Mouse (Mus musculus) liver, embryonic 14.5 days (tissue): ENCODE measurements around the gene Lrmda. TPM values are rescaled to one million over a fixed set of nuclear protein-coding genes. Genes with fewer than 3 reads are reported as not detected.
A peak's percentile ranks its signal among the peaks of the same experiment; 100 is the strongest.

ENCODE experiments used
- ATAC-seq: fragments of 200-750 bp; cut with Nextera tagmentation; 2 replicates; pipeline ENCODE4 v1.8.0; 2017; ENCODE audit warnings: moderate number of reproducible peaks, mild to moderate bottlenecking, moderate library complexity; ENCODE audit not compliant: insufficient read depth
- DNase-seq, 3 experiments: peaks; one replicate each; pipeline ENCODE4 v3.0.0-alpha.2; 2012 to 2013; ENCODE audit warnings: low read depth in 3 of 3, low spot score in 3 of 3
- H3K27ac ChIP-seq: fragments of 300-500 bp; sonication (generic); 2 replicates; pipeline ENCODE4 v1.5.1; 2014; ENCODE audit warnings: moderate library complexity, mild to moderate bottlenecking, control low read depth, inconsistent platforms
- H3K27me3 ChIP-seq: fragments of 300-500 bp; sonication (generic); 2 replicates; pipeline ENCODE4 v1.6.1; 2014; ENCODE audit warnings: mild to moderate bottlenecking, low read length, moderate library complexity; ENCODE audit not compliant: control insufficient read depth, insufficient read depth
- H3K36me3 ChIP-seq: fragments of 300-500 bp; sonication (generic); replicated peaks from 2 replicates; pipeline ENCODE4 v1.6.1; 2014; ENCODE audit warnings: low read depth; ENCODE audit not compliant: control insufficient read depth, insufficient read depth
- H3K4me1 ChIP-seq, 2 experiments: fragments of 200-500 bp in 1 of 2; fragments of 300-500 bp in 1 of 2; sonication (generic) in 1 of 2; replicated peaks; 2 replicates each; pipeline ENCODE4 v1.6.1; 2012 to 2014; ENCODE audit warnings: antibody characterized with exemption in 1 of 2, inconsistent platforms in 1 of 2, low read length in 1 of 2; ENCODE audit not compliant: control insufficient read depth in 2 of 2, insufficient read depth in 2 of 2
- H3K4me2 ChIP-seq: fragments of 300-500 bp; sonication (generic); 2 replicates; pipeline ENCODE4 v1.6.1; 2014; ENCODE audit warnings: low read depth, mild to moderate bottlenecking, control low read depth, moderate library complexity
- H3K4me3 ChIP-seq, 2 experiments: fragments of 200-500 bp in 1 of 2; fragments of 300-500 bp in 1 of 2; sonication (generic) in 1 of 2; 2 replicates each; pipeline ENCODE4 v1.5.1; 2012 to 2014; ENCODE audit warnings: low read depth in 2 of 2, low read length in 2 of 2, mild to moderate bottlenecking in 2 of 2, control low read depth in 1 of 2, inconsistent platforms in 1 of 2, moderate library complexity in 1 of 2; ENCODE audit not compliant: insufficient read depth in 1 of 2
- H3K9ac ChIP-seq: fragments of 300-500 bp; sonication (generic); replicated peaks from 2 replicates; pipeline ENCODE4 v1.6.1; 2014; ENCODE audit warnings: mild to moderate bottlenecking, control low read depth, moderate library complexity
- H3K9me3 ChIP-seq: fragments of 300-500 bp; sonication (generic); 2 replicates; pipeline ENCODE4 v1.6.1; 2016; ENCODE audit warnings: low read length, mixed read lengths; ENCODE audit not compliant: control insufficient read depth
- CTCF ChIP-seq: IDR thresholded peaks from 2 replicates; pipeline ENCODE4 v1.5.1; 2016; ENCODE audit warnings: antibody characterized with exemption, low read depth, control low read depth
- EP300 ChIP-seq: IDR thresholded peaks from 2 replicates; pipeline ENCODE4 v1.6.1; 2016; ENCODE audit warnings: antibody characterized with exemption, low read depth
- WGBS: fragments of 180-500 bp; shearing (Covaris S2); extraction: QIAGEN DNeasy Blood & Tissue Kit; methylation state at CpG from one replicate; pipeline ENCODE4 v1.1.7; 2014; ENCODE audit not compliant: insufficient replicate concordance; 5-methylcytosine and 5-hydroxymethylcytosine counted together
- polyA plus RNA-seq, 2 experiments: library from polyadenylated mRNA; depleted of rRNA in 1 of 2; stranded (reverse) in 1 of 2; unstranded in 1 of 2; fragments of >200 nt; fragmentation: Nextera tagmentation in 1 of 2; extraction: Ambion mirVana in 1 of 2; gene quantifications; 2 replicates each; pipeline versions ENCODE4 v1.2.1 to v1.2.3; 2012 to 2014

Gene Lrmda
- polyA plus RNA-seq, 2 experiments: 0.18 to 0.22 TPM

GRCm38 (mm10) chr14:22578224-22578623, 558.7 kb downstream of the Lrmda start:
- ATAC-seq (no peak), DNase-seq (peak; percentile 16 to 25 (median 22))
- TF ChIP-seq CTCF: peak; percentile 95
- TF ChIP-seq EP300: no peak
- Histone ChIP-seq H3K4me1 (no peaks in the 10 kb centered on the region), H3K27me3 (no peaks in the 10 kb centered on the region), H3K27ac (no peak overlapping the region), H3K4me2 (no peak overlapping the region), H3K36me3 (no peaks in the 10 kb centered on the region), H3K4me3 (no peak overlapping the region), H3K9me3 (no peaks in the 10 kb centered on the region), H3K9ac (no peak overlapping the region)
- WGBS: 15% methylated on average over 6 of the region's 6 CpGs

DNA sequence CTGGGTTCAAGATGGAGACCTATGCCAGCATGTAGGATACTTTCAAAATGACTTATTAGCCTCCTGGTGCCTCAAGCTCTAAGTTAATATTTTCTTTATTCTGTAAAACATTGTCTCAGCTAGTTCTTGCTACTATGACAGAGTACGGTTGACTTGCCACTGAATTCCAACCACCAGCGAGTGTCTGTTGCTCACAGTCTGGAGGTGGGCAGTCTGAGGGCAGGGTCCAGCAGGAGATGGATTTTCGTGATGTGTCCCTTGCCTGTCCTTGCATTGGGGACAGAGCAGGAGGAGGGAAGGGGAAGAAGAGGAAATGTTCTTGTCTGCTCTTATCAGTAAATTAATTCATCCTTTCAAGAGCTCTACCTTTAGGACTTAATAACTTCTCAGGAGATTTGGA, 559.5 kb downstream of the Lrmda start:
- WGBS: 57% methylated on average over 3 of the region's 3 CpGs
- Histone ChIP-seq H3K4me2 (no peak overlapping the region), H3K36me3 (no peaks in the 10 kb centered on the region), H3K27me3 (no peaks in the 10 kb centered on the region), H3K4me3 (no peak overlapping the region), H3K9me3 (no peaks in the 10 kb centered on the region), H3K9ac (no peak overlapping the region), H3K27ac (no peak overlapping the region), H3K4me1 (no peaks in the 10 kb centered on the region)
- TF ChIP-seq CTCF (no peak), EP300 (no peak)
- ATAC-seq (no peak), DNase-seq (no peak)

DNA sequence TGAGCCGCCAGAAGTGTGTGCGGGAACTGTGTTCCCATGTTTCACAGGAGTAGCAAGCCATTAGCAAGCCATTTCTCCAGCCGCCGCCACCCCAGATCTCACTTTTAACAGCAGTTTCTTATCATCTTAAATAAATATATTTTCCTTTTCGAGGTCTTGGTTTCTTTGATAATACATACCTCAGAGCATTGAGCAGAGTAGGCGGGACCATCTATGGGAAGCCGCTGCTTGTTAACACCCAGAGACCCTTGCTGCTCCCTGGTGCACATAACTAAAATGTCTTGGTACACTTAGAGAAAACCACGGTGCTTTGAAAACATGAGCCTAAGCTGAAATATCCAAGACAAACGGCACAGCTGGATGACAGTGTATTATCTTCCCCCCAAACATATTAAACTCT, 562.6 kb downstream of the Lrmda start:
- no peak overlapping the region for H3K4me3 ChIP-seq
- no peak for DNase-seq
- no peak for ATAC-seq
- H3K27me3 ChIP-seq: no peaks in the 10 kb centered on the region
- H3K36me3 ChIP-seq: no peaks in the 10 kb centered on the region
- H3K27ac ChIP-seq: no peak overlapping the region
- no peak overlapping the region for H3K9ac ChIP-seq
- 75% methylated on average over 9 of the region's 9 CpGs for WGBS
- H3K4me1 ChIP-seq: 0 out of 4 replicates have a peak, but pooled peaks cover 0 to 3% of the 10 kb centered on the region in 2 experiments
- TF ChIP-seq CTCF (no peak), EP300 (no peak)
- no peak overlapping the region for H3K4me2 ChIP-seq
- H3K9me3 ChIP-seq: no peaks in the 10 kb centered on the region

- Histone ChIP-seq H3K4me3 (no peak overlapping the region), H3K9ac (no peak overlapping the region), H3K27me3 (no peaks in the 10 kb centered on the region), H3K27ac (no peak overlapping the region), H3K4me1 (peaks cover 0 to 7% of the 10 kb centered on the region in 2 experiments; a peak in 2 of 4 replicates), H3K9me3 (no peaks in the 10 kb centered on the region), H3K4me2 (no peak overlapping the region), H3K36me3 (no peaks in the 10 kb centered on the region)
- TF ChIP-seq EP300 (no peak), CTCF (no peak)
- ATAC-seq (no peak), DNase-seq (peak in 1 of 3 experiments; percentile 13)
- 45% methylated on average over 4 of the region's 4 CpGs for WGBS
These were observed 566.8 kb downstream of the Lrmda start for GRCm38 (mm10) chr14:22586281-22586680.

- TF ChIP-seq EP300 (no peak), CTCF (no peak)
- Histone ChIP-seq H3K4me2 (no peak overlapping the region), H3K27ac (no peak overlapping the region), H3K9me3 (no peaks in the 10 kb centered on the region), H3K36me3 (no peaks in the 10 kb centered on the region), H3K4me1 (peaks cover 0 to 7% of the 10 kb centered on the region in 2 experiments; a peak in 2 of 4 replicates), H3K27me3 (no peaks in the 10 kb centered on the region), H3K9ac (no peak overlapping the region), H3K4me3 (no peak overlapping the region)
- 46% methylated on average over 4 of the region's 4 CpGs for WGBS
- DNase-seq (no peak), ATAC-seq (no peak)
These were observed 567.3 kb downstream of the Lrmda start for GRCm38 (mm10) chr14:22586796-22587195.
